Mouse (Mus musculus) natural killer cell, adult 2 months (primary cell): ENCODE data around the gene Sec63.

ENCODE experiments used
- DNase-seq, 2 experiments: peaks; one replicate each; pipeline ENCODE4 v3.0.0; 2022; ENCODE audit warnings: low spot score in 2 of 2

Gene Sec63

DNA sequence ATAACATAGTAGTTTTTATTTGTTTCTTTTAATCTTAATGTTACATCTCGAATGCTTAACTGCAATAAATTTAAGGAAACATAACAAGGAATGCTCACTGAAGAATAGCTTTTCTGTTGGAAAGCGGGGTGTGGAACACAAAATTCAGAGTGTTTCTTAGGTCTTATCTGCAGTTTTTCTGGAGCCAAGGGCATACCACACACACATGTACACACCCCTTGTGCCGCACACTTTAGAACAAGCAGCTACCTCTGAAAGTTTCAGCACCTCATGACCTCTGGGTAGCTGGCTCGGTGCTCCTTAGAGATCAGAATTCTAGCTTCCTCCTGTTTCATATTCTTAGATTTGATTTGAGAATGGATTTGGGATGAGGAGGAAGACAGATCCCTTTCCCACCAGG, 101.5 kb downstream of the Sec63 start:
- DNase-seq, result no peak

- DNase-seq, result no peak
These were observed 102.5 kb downstream of the Sec63 start for GRCm38 (mm10) chr10:42863621-42864391.

DNA sequence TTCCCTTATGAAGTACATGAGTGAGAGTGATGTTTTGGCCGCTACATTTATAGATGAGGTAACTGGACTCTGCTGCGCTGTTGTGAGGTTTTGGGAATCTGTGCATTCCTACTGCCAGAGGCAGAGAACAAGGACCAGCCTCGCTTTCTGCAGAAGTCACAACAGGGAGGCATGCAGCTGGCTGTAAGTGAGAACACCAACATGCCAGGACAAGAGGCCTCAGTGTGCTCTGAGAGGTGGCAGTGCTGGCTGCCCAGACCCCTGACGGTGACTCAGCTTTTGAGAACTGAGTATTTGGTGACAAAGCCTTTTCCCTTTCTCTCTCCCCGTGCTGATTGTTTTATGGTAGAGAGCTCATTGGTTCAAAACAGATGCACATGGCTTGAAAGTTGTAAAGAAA, 103.4 kb downstream of the Sec63 start:
- DNase-seq, result no peak

DNA sequence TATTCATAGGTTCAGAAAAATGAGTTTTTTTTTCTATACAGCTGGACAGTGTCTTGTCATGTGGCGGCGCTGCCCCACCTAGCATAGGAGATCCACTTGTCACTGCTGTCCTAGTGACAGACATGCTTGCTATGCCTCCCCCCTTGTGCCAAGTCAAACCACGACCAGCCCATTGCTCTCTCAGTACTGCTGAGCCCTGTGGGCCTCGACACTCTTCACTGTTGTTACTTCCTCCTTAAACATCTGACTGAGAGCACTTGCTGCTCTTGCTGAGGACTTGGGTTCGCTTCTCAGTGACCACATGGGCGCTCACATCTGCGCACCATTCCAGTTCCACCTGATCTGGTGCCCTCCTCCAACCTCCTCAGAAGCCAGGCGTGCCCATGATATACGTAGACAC, 107.1 kb downstream of the Sec63 start:
- DNase-seq, result no peak

GRCm38 (mm10) chr10:42869467-42869866, 108.2 kb downstream of the Sec63 start:
- no peak for DNase-seq

DNA sequence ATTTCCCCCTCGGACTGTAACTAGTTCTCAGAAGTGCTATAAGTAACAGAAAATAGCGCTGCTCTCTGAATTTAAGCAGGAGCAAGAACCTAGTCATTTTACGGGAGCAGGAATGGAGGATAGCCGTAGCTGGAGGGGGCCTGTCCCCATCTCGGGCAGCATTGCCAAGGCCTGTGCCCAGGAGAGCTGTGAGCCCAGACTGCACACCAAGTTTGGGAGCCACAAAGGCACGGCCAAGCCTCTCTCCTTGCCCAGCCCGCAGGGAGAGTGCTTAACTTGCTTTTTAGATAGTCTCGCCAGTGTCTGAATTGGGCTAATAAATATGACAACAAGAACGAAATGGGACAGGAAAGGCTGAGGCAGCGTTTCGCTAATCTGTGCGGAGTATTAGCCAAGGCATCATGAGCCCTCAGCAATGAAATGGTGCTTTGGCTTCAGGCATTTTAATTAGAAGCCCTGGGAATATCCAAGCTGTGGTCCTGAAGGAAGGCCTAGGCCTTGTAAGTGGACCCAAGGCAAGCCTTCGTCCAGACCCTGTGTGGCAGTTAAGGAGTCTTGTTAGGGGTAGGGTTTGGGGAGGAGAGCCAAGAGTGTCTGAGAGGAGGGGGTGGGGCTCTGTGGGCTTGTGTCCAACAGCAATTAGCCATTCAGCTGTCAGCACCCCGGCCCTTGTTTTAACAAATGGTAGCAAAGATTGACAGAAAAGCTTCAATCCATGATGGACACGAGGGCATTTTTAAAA, 111.1 kb downstream of the Sec63 start:
- DNase-seq, result no peak

DNA sequence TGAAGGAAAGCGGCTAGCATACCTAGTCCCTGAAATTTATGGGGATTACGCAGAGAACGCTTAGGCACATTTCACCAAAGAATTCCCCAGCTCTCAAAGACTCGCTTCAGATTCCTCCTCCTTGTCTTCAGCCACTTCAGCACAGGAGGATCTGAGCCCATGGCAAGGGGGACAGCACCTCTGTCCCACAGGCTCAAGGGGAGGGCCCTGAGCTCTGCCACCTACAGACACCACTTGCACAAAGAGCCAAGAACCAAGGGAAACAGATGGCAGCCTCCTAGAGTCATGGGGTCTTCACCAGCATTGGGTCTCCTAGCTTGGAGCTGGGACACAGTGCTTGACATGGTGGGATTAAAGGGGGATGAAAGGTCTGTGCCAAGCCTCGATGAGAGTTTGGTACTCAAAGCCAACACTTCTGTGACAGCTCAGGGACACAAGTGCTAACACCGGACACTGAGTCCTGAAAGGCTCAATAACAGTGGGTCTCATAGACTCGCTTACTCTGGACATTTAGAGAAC, 111.8 kb downstream of the Sec63 start:
- no peak for DNase-seq

- DNase-seq, result no peak
These were observed 114.9 kb downstream of the Sec63 start for GRCm38 (mm10) chr10:42876172-42876571.

GRCm38 (mm10) chr10:42879269-42879681, 118.0 kb downstream of the Sec63 start:
- no peak for DNase-seq

DNA sequence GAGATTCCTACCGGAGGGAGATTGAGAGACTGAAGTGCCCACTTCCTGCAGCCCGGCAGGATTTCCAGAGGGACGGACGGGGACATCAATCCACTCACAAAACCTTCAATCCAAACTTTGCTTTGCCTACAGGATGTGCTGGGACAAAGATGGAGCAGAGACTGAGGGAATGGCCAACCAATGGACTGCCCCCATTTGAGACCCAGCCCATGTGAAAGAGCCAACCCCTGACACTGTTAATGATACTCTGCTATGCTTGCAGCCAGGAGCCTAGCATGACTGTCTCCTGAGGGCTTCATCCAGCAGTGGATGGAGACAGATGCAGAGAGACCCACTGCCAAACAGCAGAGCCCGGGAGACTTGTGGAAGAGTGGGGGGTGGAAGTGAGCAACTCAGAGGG, 118.4 kb downstream of the Sec63 start:
- no peak for DNase-seq
